Mouse (Mus musculus): ENCODE data around the gene Etnk2. TPM values are rescaled to one million over a fixed set of nuclear protein-coding genes. Genes with fewer than 3 reads are reported as not detected.
A peak's percentile ranks its signal among the peaks of the same experiment; 100 is the strongest.

Etnk2 gene
- polyA plus RNA-seq, 1 experiment from 2014 or later: 3.0 TPM

DNA sequence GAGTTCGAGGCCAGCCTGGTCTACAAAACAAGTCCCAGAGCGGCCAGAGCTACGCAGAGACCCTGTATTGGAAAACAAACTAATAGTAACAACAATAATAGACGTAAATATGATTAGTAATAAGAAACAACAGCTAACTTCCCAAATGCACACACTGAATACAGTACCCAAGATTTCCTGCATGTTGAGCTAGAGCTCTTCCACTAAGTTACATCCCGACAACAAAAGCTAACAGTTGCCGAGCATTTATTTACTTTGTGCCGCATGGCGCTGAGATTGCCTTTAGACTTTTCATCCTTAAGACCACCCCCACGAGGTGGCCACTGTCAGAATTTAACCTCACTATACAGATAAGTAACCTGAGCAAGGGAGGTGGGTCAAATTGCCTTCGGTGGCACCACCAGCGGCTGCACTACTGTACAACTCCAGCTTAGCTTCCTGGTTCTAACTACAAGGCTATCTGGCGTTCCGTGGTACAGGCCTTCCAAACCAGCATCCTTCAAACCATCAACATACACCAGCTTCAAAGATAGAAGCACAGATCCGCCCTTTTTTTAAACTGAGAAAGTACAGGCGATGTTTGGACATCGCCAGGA, 58.7 kb downstream of the Etnk2 start:
- H3K9ac ChIP-seq: peak overlapping the region; percentile 60
- H3K9me3 ChIP-seq: no peaks in the 10 kb centered on the region
- WGBS: 39% methylated on average over 16 of the region's 16 CpGs
- H3K27ac ChIP-seq: no peak overlapping the region
- peak overlapping the region; percentile 75 for H3K4me3 ChIP-seq
- no peaks in the 10 kb centered on the region; the same call in 1 of the 2 replicates for H3K27me3 ChIP-seq
- H3K4me2 ChIP-seq (replicated peaks): peak overlapping the region; percentile 99
- H3K36me3 ChIP-seq: no peaks in the 10 kb centered on the region
- ATAC-seq (ENCODE audit: insufficient number of reproducible peaks, insufficient read depth, low FRiP score, low TSS enrichment): no peak
- H3K4me1 ChIP-seq: peaks cover 30% of the 10 kb centered on the region

DNA sequence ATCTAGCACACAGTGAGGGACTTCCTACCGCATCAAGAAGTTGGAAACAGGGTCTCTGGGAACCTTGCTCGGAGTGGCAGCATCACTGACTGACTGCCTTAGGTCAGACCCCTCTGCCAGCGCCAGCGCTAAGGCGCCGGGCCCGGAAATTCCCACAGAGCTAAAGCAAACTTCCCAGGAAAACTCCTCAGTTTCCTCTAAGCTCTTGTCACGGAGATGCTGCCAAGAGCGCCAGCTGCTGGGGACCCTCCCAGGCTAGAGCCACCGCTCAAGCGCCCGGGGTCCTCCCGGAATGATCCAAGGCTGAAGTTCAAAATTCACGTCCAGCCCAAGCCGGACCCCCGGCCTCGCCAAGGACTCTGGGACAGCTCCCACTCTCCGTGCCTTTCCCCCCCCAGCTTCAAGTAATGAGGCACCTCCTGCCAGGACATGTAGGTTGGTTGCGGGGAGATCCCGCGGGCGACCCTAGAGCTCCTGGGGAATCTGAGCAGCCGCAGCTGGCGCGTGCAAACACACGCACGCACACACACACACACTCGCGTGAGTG, 59.3 kb downstream of the Etnk2 start:
- no peaks in the 10 kb centered on the region for H3K9me3 ChIP-seq
- H3K36me3 ChIP-seq: no peaks in the 10 kb centered on the region
- peak overlapping the region; percentile 75 for H3K4me3 ChIP-seq
- WGBS: under 1% methylated on average over 29 of the region's 29 CpGs
- peak overlapping the region; percentile 36; the same call in 1 of the 2 replicates for H3K27ac ChIP-seq
- H3K4me2 ChIP-seq (replicated peaks): peak overlapping the region; percentile 99
- no peak for ATAC-seq (ENCODE audit: insufficient number of reproducible peaks, insufficient read depth, low FRiP score, low TSS enrichment)
- H3K27me3 ChIP-seq: no peaks in the 10 kb centered on the region; the same call in 1 of the 2 replicates
- H3K4me1 ChIP-seq: peaks cover 27% of the 10 kb centered on the region
- peak overlapping the region; percentile 60 for H3K9ac ChIP-seq

DNA sequence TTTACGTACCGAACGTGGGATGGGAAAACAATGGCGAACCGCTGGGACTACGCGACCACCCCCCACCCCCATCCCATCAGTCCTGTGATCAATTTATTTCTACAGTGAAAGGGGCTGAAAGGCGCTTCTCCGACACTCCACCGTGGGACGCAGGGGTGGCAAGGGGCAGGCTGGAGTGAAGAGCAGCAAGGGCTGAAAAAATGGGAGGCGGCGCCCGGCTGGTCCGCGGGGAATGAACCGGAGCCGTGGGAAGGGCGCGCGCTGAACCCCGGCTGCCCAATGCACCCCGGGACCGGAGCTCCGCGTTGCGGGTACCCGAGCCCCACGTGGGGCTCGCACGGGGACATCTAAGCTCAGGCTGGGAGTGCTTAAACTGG, 59.8 kb downstream of the Etnk2 start:
- Histone ChIP-seq H3K9me3 (no peaks in the 10 kb centered on the region), H3K4me2 (replicated peaks) (peak overlapping the region; percentile 99), H3K4me3 (peak overlapping the region; percentile 75), H3K9ac (peak overlapping the region; percentile 60), H3K36me3 (no peaks in the 10 kb centered on the region), H3K27ac (0 out of 2 replicates have a peak overlapping the region, but pooled peaks have one; percentile 73), H3K27me3 (no peaks in the 10 kb centered on the region; the same call in 1 of the 2 replicates), H3K4me1 (peaks cover 22% of the 10 kb centered on the region)
- WGBS: 0% methylated on average over 31 of the region's 31 CpGs
- ATAC-seq (ENCODE audit: insufficient number of reproducible peaks, insufficient read depth, low FRiP score, low TSS enrichment): no peak

DNA sequence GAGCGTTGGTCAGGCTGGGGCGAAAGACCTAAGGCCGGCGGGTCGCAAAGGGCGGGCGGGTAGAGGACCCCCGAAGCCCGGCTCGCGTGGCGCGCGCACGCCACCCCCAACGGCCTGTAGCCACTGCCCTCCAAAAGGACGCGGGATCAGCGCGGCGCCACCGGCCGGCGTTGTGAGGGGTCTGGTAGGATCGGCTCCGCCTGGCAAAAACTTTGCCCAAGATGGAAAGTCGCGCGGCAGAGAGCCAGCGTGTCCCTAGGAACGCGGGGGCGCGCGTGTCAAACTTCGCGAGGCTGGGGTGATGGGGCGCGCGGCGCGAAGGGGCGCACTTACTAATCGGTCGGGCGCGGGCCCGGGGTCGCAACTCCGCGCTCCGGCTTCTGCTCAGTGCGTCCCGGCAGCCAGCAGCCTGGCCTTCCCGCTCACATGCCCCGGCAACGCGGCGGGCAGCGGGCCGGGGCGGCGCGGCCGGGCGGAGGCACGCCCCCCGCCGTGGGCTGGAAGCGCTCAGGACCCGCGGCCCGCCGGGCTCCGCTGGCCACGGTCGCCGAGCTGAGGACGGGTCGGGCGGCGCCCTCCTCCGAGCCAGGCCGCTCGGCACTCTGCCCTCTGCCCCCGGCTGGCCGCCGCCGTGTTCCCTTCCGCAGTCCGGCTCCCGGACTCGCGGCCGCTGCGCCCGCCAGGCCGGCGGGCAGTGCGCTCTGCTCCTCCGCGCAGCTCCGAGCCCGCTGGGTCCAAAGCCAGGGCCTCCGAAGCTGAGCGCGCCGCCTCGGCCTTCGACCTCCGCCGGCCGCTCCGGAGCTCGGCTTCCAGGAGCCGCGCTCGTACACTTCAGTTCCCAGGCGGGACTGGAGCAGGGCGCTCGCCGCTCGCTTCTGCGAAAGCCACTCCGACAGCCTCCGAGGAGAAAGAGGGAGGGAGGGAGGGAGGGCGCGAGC, 60.4 kb downstream of the Etnk2 start, which contains the start of gene Sox13:
Sox13 (minus strand) TSS at position 835 of the 938 bp plus-strand sequence.
- ATAC-seq (ENCODE audit: insufficient number of reproducible peaks, insufficient read depth, low FRiP score, low TSS enrichment): peak; percentile 66
- no peaks in the 10 kb centered on the region for H3K36me3 ChIP-seq
- H3K4me1 ChIP-seq: peaks cover 16% of the 10 kb centered on the region
- H3K9ac ChIP-seq: peak within 1 kb of the TSS; percentile 60
- under 1% methylated on average over 123 of the region's 128 CpGs for WGBS
- H3K27ac ChIP-seq: peak within 1 kb of the TSS; percentile 73
- peak within 1 kb of the TSS; percentile 75 for H3K4me3 ChIP-seq
- H3K4me2 ChIP-seq (replicated peaks): peak within 1 kb of the TSS; percentile 99
- no peaks in the 10 kb centered on the region; the same call in 1 of the 2 replicates for H3K27me3 ChIP-seq
- no peaks in the 10 kb centered on the region for H3K9me3 ChIP-seq

DNA sequence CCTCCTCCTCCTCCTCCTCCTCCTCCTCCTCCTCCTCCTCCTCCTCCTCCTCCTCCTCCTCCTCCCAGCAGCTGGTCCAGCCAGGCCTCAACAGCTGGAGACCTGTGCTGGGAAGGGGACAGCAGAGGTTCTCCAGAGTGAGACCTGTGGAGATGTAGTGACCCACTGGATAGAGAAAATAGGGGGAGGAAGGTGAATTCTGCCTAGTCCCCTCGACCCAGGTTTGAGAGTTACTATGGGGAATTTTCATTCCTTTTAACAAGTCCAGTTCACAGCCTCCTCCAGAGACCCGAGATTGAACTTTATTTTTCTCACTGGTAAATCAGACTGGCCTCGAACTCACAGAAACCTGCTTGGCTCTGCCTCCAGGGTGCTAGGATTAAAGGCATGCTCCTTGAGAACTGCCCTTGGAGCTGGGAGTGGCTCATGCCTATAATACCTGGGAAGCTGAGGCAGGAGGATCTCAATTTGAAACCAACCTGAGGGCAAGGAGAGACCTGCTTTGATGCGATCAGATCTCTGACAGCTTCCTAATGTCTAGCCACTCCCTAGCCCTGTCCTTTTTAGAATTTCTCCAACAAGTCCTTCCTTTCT, 61.3 kb downstream of the Etnk2 start:
- Histone ChIP-seq H3K4me1 (peaks cover 14% of the 10 kb centered on the region), H3K4me3 (peak overlapping the region; percentile 75), H3K9me3 (no peaks in the 10 kb centered on the region), H3K27me3 (no peaks in the 10 kb centered on the region; the same call in 1 of the 2 replicates), H3K36me3 (no peaks in the 10 kb centered on the region), H3K9ac (no peak overlapping the region), H3K4me2 (replicated peaks) (peak overlapping the region; percentile 99), H3K27ac (0 out of 2 replicates have a peak overlapping the region, but pooled peaks have one; percentile 73)
- WGBS: 56% methylated on average over 4 of the region's 4 CpGs
- ATAC-seq (ENCODE audit: insufficient number of reproducible peaks, insufficient read depth, low FRiP score, low TSS enrichment): no peak

Other genes starting within 250 kb of the Etnk2 start
- gene Ppp1r15b, start 232.4 kb upstream of the Etnk2 start, polyA plus RNA-seq (2016; fragmentation: Nextera tagmentation; extraction: Ambion mirVana): 40.4 and 45.0 TPM in 2 replicates
- 4.6 and 5.2 TPM in 2 replicates for gene Plekha6, start 199.4 kb upstream of the Etnk2 start, polyA plus RNA-seq (2016; fragmentation: Nextera tagmentation; extraction: Ambion mirVana)
- gene Golt1a, start 53.8 kb upstream of the Etnk2 start, polyA plus RNA-seq (2016; fragmentation: Nextera tagmentation; extraction: Ambion mirVana): not detected in 2 replicates
- gene Kiss1, start 41.7 kb upstream of the Etnk2 start, polyA plus RNA-seq (2016; fragmentation: Nextera tagmentation; extraction: Ambion mirVana): not detected in 2 replicates
- 0.19 TPM in 1 of 2 replicates, not detected in the other for gene Ren1, start 13.1 kb upstream of the Etnk2 start, polyA plus RNA-seq (2016; fragmentation: Nextera tagmentation; extraction: Ambion mirVana)
- gene Sox13, start 60.8 kb downstream of the Etnk2 start, polyA plus RNA-seq (2016; fragmentation: Nextera tagmentation; extraction: Ambion mirVana): 9.4 and 9.7 TPM in 2 replicates
- gene Snrpe, start 246.7 kb downstream of the Etnk2 start, polyA plus RNA-seq (2016; fragmentation: Nextera tagmentation; extraction: Ambion mirVana): 701 and 762 TPM in 2 replicates

All from embryonic facial prominence, embryonic 12.5 days (tissue).